Mouse (Mus musculus) myocyte (in vitro differentiated cells): ENCODE results near the gene Sprr1b. TPM values are rescaled to one million over a fixed set of nuclear protein-coding genes. Genes with fewer than 3 reads are reported as not detected.
"Not testable (repeated sequence)": the region's sequence is repeated elsewhere in the genome, so short reads cannot be mapped to it uniquely, and the experiment has no call there.

ENCODE experiments used
- H3K27me3 ChIP-seq: one replicate; pipeline ENCODE4 v1.6.1; 2011; ENCODE audit not compliant: control insufficient read depth, insufficient read depth, insufficient read length
- H3K36me3 ChIP-seq: one replicate; pipeline ENCODE4 v1.6.1; 2011; ENCODE audit not compliant: control insufficient read depth, insufficient read depth
- H3K4me2 ChIP-seq: one replicate; pipeline ENCODE4 v1.6.1; 2011; ENCODE audit warnings: low read depth, control low read depth
- H3K4me3 ChIP-seq: one replicate; pipeline ENCODE4 v1.5.1; 2011; ENCODE audit warnings: mild to moderate bottlenecking, control low read depth, moderate library complexity
- H3K79me2 ChIP-seq: one replicate; pipeline ENCODE4 v1.6.1; 2011; ENCODE audit not compliant: control insufficient read depth, insufficient read depth
- H3ac ChIP-seq: one replicate; pipeline ENCODE4 v1.6.1; 2011; ENCODE audit not compliant: control insufficient read depth, insufficient read length
- CEBPB ChIP-seq: IDR thresholded peaks from 2 replicates; pipeline ENCODE4 v1.6.1; 2011; ENCODE audit warnings: mild to moderate bottlenecking, moderate library complexity; ENCODE audit not compliant: poor library complexity, insufficient read depth, severe bottlenecking
- E2F4 ChIP-seq: IDR thresholded peaks from one replicate; pipeline ENCODE4 v1.6.1; 2011; ENCODE audit warnings: mild to moderate bottlenecking, control low read depth, moderate library complexity; ENCODE audit not compliant: insufficient read depth
- MAX ChIP-seq: IDR thresholded peaks from one replicate; pipeline ENCODE4 v1.6.1; 2011; ENCODE audit warnings: low read depth, mild to moderate bottlenecking, control low read depth
- MYOD1 ChIP-seq, 3 experiments: IDR thresholded peaks; one replicate each; pipeline ENCODE4 v1.6.1; 2011; ENCODE audit warnings: control low read depth in 2 of 3, low read depth in 2 of 3, mild to moderate bottlenecking in 2 of 3, moderate library complexity in 1 of 3; ENCODE audit not compliant: insufficient read length in 2 of 3, control insufficient read depth in 1 of 3
- MYOG ChIP-seq, 3 experiments: IDR thresholded peaks; one replicate each; pipeline ENCODE4 v1.6.1; 2011; ENCODE audit warnings: control low read depth in 2 of 3, low read depth in 2 of 3, mild to moderate bottlenecking in 2 of 3; ENCODE audit not compliant: insufficient read length in 2 of 3, control insufficient read depth in 1 of 3, insufficient read depth in 1 of 3
- POLR2A ChIP-seq: IDR thresholded peaks from one replicate; pipeline ENCODE4 v1.6.1; 2011; ENCODE audit warnings: low read depth, mild to moderate bottlenecking, control low read depth, moderate library complexity; ENCODE audit not compliant: insufficient read length
- POLR2AphosphoS2 ChIP-seq: IDR thresholded peaks from one replicate; pipeline ENCODE4 v1.6.1; 2011; ENCODE audit warnings: low read depth, control low read depth; ENCODE audit not compliant: insufficient read length
- REST ChIP-seq: IDR thresholded peaks from one replicate; pipeline ENCODE4 v1.6.1; 2011; ENCODE audit warnings: mild to moderate bottlenecking, control low read depth, moderate library complexity; ENCODE audit not compliant: insufficient read depth, insufficient read length
- SRF ChIP-seq: IDR thresholded peaks from one replicate; pipeline ENCODE4 v1.6.1; 2011; ENCODE audit warnings: low read depth; ENCODE audit not compliant: control insufficient read depth, insufficient read length
- TCF12 ChIP-seq: IDR thresholded peaks from one replicate; pipeline ENCODE4 v1.6.1; 2011; ENCODE audit warnings: mild to moderate bottlenecking, control low read depth; ENCODE audit not compliant: poor library complexity, insufficient read depth, severe bottlenecking
- TCF3 ChIP-seq: IDR thresholded peaks from one replicate; pipeline ENCODE4 v1.6.1; 2011; ENCODE audit warnings: low read depth, control low read depth; ENCODE audit not compliant: insufficient read length
- USF1 ChIP-seq: IDR thresholded peaks from one replicate; pipeline ENCODE4 v1.6.1; 2011; ENCODE audit warnings: low read depth, mild to moderate bottlenecking, control low read depth, moderate library complexity
- polyA plus RNA-seq: library from polyadenylated mRNA; unstranded; fragments of >200 nt; fragmentation: generic; extraction: Trizol; gene quantifications from one replicate; pipeline ENCODE4 v1.2.1, GENCODE M21; 2012; ENCODE audit warnings: missing spikeins

Gene Sprr1b
- 0.05 TPM for polyA plus RNA-seq

GRCm38 (mm10) chr3:92438689-92439088 lies at the start of gene Sprr1b:
Gene Sprr1b (minus strand): TSS chr3:92438789.
- Histone ChIP-seq H3K36me3 (no peaks in the 10 kb centered on the region), H3K27me3 (no peaks in the 10 kb centered on the region), H3K4me2 (no peak within 1 kb of the TSS), H3K79me2 (no peaks in the 10 kb centered on the region), H3ac (no peak within 1 kb of the TSS), H3K4me3 (no peak within 1 kb of the TSS)
- TF ChIP-seq MYOG (IDR thresholded peaks at IDR 0.05; ENCODE audit: control insufficient read depth in 1 of 3, insufficient read depth in 1 of 3, insufficient read length in 2 of 3, low read depth in 2 of 3) (no peak), USF1 (no peak), POLR2AphosphoS2 (no peak), CEBPB (no peak), TCF12 (no peak), SRF (no peak), TCF3 (no peak), POLR2A (no peak), MYOD1 (IDR thresholded peaks at IDR 0.05; ENCODE audit: control insufficient read depth in 1 of 3, insufficient read length in 2 of 3, low read depth in 2 of 3) (no peak), REST (no peak), E2F4 (no peak), MAX (no peak)

- Histone ChIP-seq H3K4me3 (no peak overlapping the region), H3K4me2 (no peak overlapping the region), H3K27me3 (no peaks in the 10 kb centered on the region), H3K79me2 (no peaks in the 10 kb centered on the region), H3ac (no peak overlapping the region), H3K36me3 (no peaks in the 10 kb centered on the region)
- TF ChIP-seq CEBPB (no peak), TCF3 (no peak), MYOG (IDR thresholded peaks at IDR 0.05; ENCODE audit: control insufficient read depth in 1 of 3, insufficient read depth in 1 of 3, insufficient read length in 2 of 3, low read depth in 2 of 3) (no peak), REST (no peak), MYOD1 (IDR thresholded peaks at IDR 0.05; ENCODE audit: control insufficient read depth in 1 of 3, insufficient read length in 2 of 3, low read depth in 2 of 3) (no peak), E2F4 (no peak), SRF (no peak), POLR2A (no peak), USF1 (no peak), MAX (no peak), POLR2AphosphoS2 (no peak), TCF12 (no peak)
These were observed 47.7 kb upstream of the Sprr1b start for GRCm38 (mm10) chr3:92486307-92486706.

GRCm38 (mm10) chr3:92485863-92486262 lies 47.3 kb upstream of the Sprr1b start, which contains the start of gene Sprr1a:
Gene Sprr1a (minus strand): TSS chr3:92485895.
- peak within 1 kb of the TSS; percentile 10 for H3K4me2 ChIP-seq
- TF ChIP-seq MAX (no peak), MYOD1 (IDR thresholded peaks at IDR 0.05; ENCODE audit: control insufficient read depth in 1 of 3, insufficient read length in 2 of 3, low read depth in 2 of 3) (peak in 1 of 3 experiments; percentile 46)
- no peaks in the 10 kb centered on the region for H3K27me3 ChIP-seq
- no peaks in the 10 kb centered on the region for H3K36me3 ChIP-seq
- no peak within 1 kb of the TSS for H3ac ChIP-seq
- H3K79me2 ChIP-seq = no peaks in the 10 kb centered on the region
- H3K4me3 ChIP-seq = no peak within 1 kb of the TSS

- not testable (repeated sequence) for H3K79me2 ChIP-seq, H3K36me3 ChIP-seq, H3ac ChIP-seq, H3K27me3 ChIP-seq, H3K4me2 ChIP-seq, H3K4me3 ChIP-seq
These were observed 42.7 kb upstream of the Sprr1b start for GRCm38 (mm10) chr3:92481249-92481648.

- Histone ChIP-seq H3ac (no peak overlapping the region), H3K79me2 (no peaks in the 10 kb centered on the region), H3K36me3 (no peaks in the 10 kb centered on the region), H3K4me3 (no peak overlapping the region), H3K27me3 (no peaks in the 10 kb centered on the region), H3K4me2 (no peak overlapping the region)
- TF ChIP-seq MYOD1 (IDR thresholded peaks at IDR 0.05; ENCODE audit: control insufficient read depth in 1 of 3, insufficient read length in 2 of 3, low read depth in 2 of 3) (no peak), MYOG (IDR thresholded peaks at IDR 0.05; ENCODE audit: control insufficient read depth in 1 of 3, insufficient read depth in 1 of 3, insufficient read length in 2 of 3, low read depth in 2 of 3) (no peak)
These were observed 31.5 kb upstream of the Sprr1b start for GRCm38 (mm10) chr3:92470111-92470510.

- peak overlapping the region; percentile 39 for H3K4me2 ChIP-seq
- TF ChIP-seq POLR2AphosphoS2 (no peak), TCF3 (no peak), MYOD1 (IDR thresholded peaks at IDR 0.05; ENCODE audit: control insufficient read depth in 1 of 3, insufficient read length in 2 of 3, low read depth in 2 of 3) (no peak)
- H3K4me3 ChIP-seq = no peak overlapping the region
- no peaks in the 10 kb centered on the region for H3K79me2 ChIP-seq
- H3ac ChIP-seq = no peak overlapping the region
- no peaks in the 10 kb centered on the region for H3K27me3 ChIP-seq
- H3K36me3 ChIP-seq = no peaks in the 10 kb centered on the region
These were observed 28.8 kb upstream of the Sprr1b start for GRCm38 (mm10) chr3:92467424-92467823.
